Mouse (Mus musculus) myocyte (in vitro differentiated cells): ENCODE measurements around the gene Dhx30.

Experiments used
- CEBPB ChIP-seq: IDR thresholded peaks from 2 replicates; pipeline ENCODE4 v1.6.1; 2011; ENCODE audit warnings: mild to moderate bottlenecking, moderate library complexity; ENCODE audit not compliant: poor library complexity, insufficient read depth, severe bottlenecking
- E2F4 ChIP-seq: IDR thresholded peaks from one replicate; pipeline ENCODE4 v1.6.1; 2011; ENCODE audit warnings: mild to moderate bottlenecking, control low read depth, moderate library complexity; ENCODE audit not compliant: insufficient read depth
- MAX ChIP-seq: IDR thresholded peaks from one replicate; pipeline ENCODE4 v1.6.1; 2011; ENCODE audit warnings: low read depth, mild to moderate bottlenecking, control low read depth
- MYOD1 ChIP-seq, 3 experiments: IDR thresholded peaks; one replicate each; pipeline ENCODE4 v1.6.1; 2011; ENCODE audit warnings: control low read depth in 2 of 3, low read depth in 2 of 3, mild to moderate bottlenecking in 2 of 3, moderate library complexity in 1 of 3; ENCODE audit not compliant: insufficient read length in 2 of 3, control insufficient read depth in 1 of 3
- POLR2A ChIP-seq: IDR thresholded peaks from one replicate; pipeline ENCODE4 v1.6.1; 2011; ENCODE audit warnings: low read depth, mild to moderate bottlenecking, control low read depth, moderate library complexity; ENCODE audit not compliant: insufficient read length
- POLR2AphosphoS2 ChIP-seq: IDR thresholded peaks from one replicate; pipeline ENCODE4 v1.6.1; 2011; ENCODE audit warnings: low read depth, control low read depth; ENCODE audit not compliant: insufficient read length
- SRF ChIP-seq: IDR thresholded peaks from one replicate; pipeline ENCODE4 v1.6.1; 2011; ENCODE audit warnings: low read depth; ENCODE audit not compliant: control insufficient read depth, insufficient read length
- TCF12 ChIP-seq: IDR thresholded peaks from one replicate; pipeline ENCODE4 v1.6.1; 2011; ENCODE audit warnings: mild to moderate bottlenecking, control low read depth; ENCODE audit not compliant: poor library complexity, insufficient read depth, severe bottlenecking
- TCF3 ChIP-seq: IDR thresholded peaks from one replicate; pipeline ENCODE4 v1.6.1; 2011; ENCODE audit warnings: low read depth, control low read depth; ENCODE audit not compliant: insufficient read length
- USF1 ChIP-seq: IDR thresholded peaks from one replicate; pipeline ENCODE4 v1.6.1; 2011; ENCODE audit warnings: low read depth, mild to moderate bottlenecking, control low read depth, moderate library complexity

GRCm38 (mm10) chr9:110054080-110054421 lies 63.6 kb downstream of the Dhx30 start:
- TF ChIP-seq USF1, result no peak
- TF ChIP-seq MAX, result no peak
- TF ChIP-seq MYOD1 (IDR thresholded peaks at IDR 0.05; ENCODE audit: control insufficient read depth in 1 of 3, insufficient read length in 2 of 3, low read depth in 2 of 3), result no peak
- TF ChIP-seq POLR2A, result no peak
- no peak for TF ChIP-seq E2F4
- TF ChIP-seq POLR2AphosphoS2, result no peak
- no peak for TF ChIP-seq TCF12
- TF ChIP-seq TCF3, result no peak
- TF ChIP-seq CEBPB, result no peak
- no peak for TF ChIP-seq SRF
